Mouse (Mus musculus): ENCODE results near the gene Raf1.

DNA sequence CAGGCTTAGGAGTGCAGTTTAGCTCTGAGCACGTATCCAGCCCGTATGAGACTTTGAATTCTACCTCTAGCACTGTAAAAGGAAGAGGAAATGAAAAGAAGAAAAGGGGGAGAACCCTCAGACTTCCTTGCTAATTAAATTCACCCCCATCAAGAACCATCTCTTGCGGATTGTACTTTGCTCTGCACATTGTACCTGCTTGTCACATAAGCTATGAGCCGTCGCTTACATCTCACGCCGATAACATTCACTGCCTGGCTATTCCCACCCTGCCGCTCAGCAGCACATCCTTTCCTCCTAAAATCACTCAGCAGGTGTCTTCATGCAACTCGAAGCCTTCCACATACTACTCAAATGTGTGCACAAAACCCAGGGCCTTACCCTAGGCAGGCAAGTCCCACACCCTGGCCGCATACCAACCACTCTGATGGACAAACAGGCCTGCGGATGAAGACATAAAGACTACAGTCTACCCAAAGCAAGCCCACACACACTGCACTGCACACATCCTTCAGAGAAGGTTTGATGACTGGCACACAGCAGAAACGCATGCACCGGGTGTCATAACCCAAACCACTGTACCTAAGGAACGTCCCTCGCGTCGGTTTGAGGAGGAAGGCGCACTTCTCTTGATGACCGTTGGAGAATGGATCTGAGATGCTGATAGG lies 84.6 kb downstream of the Raf1 start:
- TF ChIP-seq POLR2A (IDR thresholded peaks at IDR 0.05; ENCODE audit: control insufficient read depth, extremely low read depth, insufficient read depth, low read length, poor library complexity) (no peak), CTCF (IDR thresholded peaks at IDR 0.05; ENCODE audit: borderline replicate concordance, control insufficient read depth, extremely low read depth, insufficient read depth, low read length, poor library complexity) (no peak)

Data from thymus, adult 2 months (tissue).